Mouse (Mus musculus): ENCODE results near the gene Exd2. TPM values are rescaled to one million over a fixed set of nuclear protein-coding genes. Genes with fewer than 3 reads are reported as not detected.

Exd2 gene
- polyA plus RNA-seq, 2 experiments from 2014 or later, result 17.7 to 35.3 TPM

Other genes with a start within 250 kb of the Exd2 start
- gene Actn1, start 202.7 kb upstream of the Exd2 start, polyA plus RNA-seq (2017; shearing (Covaris generic)), result 10 to 100 TPM; 47.8 to 47.9 TPM
- 10 to 100 TPM; 14.9 to 18.2 TPM for gene Dcaf5, start 26.5 kb upstream of the Exd2 start, polyA plus RNA-seq (2017; shearing (Covaris generic))
- gene Galnt16, start 55.2 kb downstream of the Exd2 start, polyA plus RNA-seq (2017; shearing (Covaris generic)), result 1 to 10 TPM in 1 of 2 experiments, not detected in 1; 1.2 TPM
- 10 to 100 TPM; 20.6 to 32.1 TPM for gene Slc39a9, start 180.8 kb downstream of the Exd2 start, polyA plus RNA-seq (2017; shearing (Covaris generic))
- 100 to 1,000 TPM; 129 to 141 TPM for gene Erh, start 181.2 kb downstream of the Exd2 start, polyA plus RNA-seq (2017; shearing (Covaris generic))
- gene Plekhd1, start 229.5 kb downstream of the Exd2 start, polyA plus RNA-seq (2017; shearing (Covaris generic)), result under 1 TPM; 0.28 to 0.90 TPM

Data from CD4-positive, CD25-positive, alpha-beta regulatory T cell, adult 4 months (primary cell).